Mouse (Mus musculus): ENCODE measurements at regions not wholly inside any gene's neighbourhood (a gene's known extent, or its start where the extent isn't known, plus 50 kb on each side); places are given as distances from the start of the nearest gene placed in this dataset.

- TF ChIP-seq POLR2A (IDR thresholded peaks at IDR 0.05; ENCODE audit: low read depth, low read length) = no peak
- no peak for TF ChIP-seq CTCF (IDR thresholded peaks at IDR 0.05; ENCODE audit: borderline replicate concordance, insufficient read depth, low read length)
Measured at GRCm38 (mm10) chr11:19306687-19307086, 287.9 kb upstream of the Meis1 start.

Data from embryonic fibroblast, embryonic 13.5 days (primary cell).